Mouse (Mus musculus) CD4-positive helper T cell, adult 2 months (primary cell): ENCODE data around the gene Apoh.
A peak's percentile ranks its signal among the peaks of the same experiment; 100 is the strongest.

Experiments
- DNase-seq: peaks from one replicate; pipeline ENCODE4 v3.0.0-alpha.2; 2012; ENCODE audit warnings: low read depth, missing footprints, low spot score

Gene Apoh

DNA sequence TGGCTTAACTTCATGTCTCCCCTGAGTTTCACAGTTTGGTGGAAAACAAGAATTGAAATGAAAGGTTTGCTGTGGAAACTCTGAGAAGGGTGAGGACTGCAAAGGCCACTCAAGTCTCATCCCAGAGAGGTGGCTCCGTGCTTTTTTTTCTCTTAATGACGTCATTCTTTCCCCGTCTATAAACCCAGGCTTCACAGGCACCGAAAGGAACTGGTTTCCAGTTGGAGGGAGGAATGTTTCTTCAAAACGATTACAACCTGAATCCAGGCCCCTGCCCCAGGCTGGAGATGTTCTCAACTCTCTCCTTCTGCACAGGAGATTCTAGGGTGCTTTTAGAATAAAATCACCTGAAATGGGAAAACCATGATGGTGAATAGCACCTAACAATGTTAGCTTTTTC lies 10.1 kb upstream of the Apoh start:
- DNase-seq, result no peak

DNA sequence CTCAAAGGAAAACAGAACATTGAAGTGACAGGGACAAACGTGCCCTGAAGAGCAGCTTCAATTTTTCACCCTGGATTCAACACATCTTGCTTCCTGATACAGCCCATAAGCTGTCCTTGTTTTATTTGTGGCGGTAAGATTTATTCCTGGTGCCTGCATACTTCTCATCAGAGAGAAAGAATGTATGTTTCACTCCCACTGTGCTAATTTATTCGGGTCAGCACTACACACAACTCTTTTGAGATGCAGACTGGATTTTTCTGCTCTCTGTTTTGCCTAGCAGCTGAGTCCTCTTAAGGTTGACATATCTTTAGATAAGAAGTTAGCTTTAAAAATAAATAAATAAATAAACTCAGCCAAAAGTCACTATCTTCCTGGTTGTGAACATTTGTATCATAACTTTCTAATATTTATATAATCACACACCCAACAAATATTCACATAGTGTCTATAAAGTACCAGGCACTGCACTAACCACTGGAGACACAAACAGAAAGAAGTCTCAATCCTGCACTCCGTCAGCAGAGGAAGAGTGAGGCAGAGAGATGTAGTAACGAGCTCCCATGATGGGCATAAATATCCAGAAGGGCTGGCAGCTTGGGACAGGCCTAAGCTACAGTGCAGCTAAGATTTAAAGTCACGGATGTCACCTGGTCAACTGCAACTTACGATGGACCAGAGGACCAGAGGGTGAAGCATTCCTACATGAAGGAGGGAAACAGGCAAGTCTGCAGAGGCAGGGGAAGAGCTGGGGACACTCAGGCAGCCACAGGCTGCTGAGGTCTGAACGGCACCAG lies 9.4 kb upstream of the Apoh start:
- DNase-seq, result no peak

DNA sequence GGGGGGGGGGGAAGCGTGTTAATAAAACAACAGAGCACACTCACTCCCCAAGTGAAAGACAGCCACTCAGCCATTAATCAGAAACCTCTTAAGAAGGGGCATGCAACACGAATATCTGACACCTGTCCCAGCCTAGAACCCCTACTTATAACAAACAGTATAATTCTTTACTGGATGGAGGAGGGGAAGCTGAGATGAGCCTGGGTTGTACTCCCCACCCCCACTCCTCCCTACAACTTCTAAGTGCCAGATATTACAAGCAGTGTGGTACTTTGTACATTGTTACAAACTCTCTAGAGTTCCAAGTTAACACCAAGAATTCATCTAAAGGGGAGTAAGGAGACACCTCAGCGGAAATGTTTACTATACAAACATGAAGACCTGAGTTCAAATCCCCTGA lies 8.5 kb upstream of the Apoh start:
- DNase-seq, result no peak

DNA sequence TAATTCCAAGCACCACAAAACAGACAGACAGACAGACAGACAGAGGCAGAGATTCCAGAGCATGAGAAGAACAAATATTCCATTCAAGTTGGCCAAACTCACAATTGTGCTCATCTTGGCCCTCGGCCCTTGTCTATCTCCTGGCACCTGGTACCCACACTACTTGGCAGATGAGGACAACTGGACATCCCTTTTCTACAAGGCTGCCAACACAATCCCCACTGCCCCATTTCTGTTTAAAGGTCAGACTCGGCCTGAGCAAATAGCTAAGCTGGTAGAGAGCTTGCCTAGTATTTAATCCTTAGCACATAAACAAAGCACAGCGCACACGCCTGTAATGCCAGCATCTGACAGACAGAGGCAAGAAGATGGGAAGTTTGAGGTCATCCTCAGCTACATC lies 7.6 kb upstream of the Apoh start:
- no peak for DNase-seq

DNA sequence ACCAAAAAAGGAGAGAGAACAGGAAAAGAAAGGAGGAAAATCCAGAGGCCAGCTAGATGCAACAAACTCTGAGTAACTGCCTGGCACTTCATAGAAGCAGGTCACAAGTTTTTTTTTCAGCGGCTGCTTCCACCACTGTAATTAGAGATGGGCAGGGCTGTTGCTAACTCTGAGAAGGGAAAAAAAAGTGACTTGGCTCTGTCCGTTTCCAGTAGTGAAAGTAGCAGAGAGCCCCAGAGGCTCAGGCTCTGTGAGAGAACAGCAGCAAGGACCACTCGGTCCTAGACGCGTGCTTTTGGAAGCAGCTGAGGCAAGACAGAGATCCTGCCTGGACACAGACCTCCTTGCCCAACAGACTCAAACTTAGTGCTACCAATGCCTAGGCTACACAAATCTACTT lies 6.7 kb upstream of the Apoh start:
- no peak for DNase-seq

DNA sequence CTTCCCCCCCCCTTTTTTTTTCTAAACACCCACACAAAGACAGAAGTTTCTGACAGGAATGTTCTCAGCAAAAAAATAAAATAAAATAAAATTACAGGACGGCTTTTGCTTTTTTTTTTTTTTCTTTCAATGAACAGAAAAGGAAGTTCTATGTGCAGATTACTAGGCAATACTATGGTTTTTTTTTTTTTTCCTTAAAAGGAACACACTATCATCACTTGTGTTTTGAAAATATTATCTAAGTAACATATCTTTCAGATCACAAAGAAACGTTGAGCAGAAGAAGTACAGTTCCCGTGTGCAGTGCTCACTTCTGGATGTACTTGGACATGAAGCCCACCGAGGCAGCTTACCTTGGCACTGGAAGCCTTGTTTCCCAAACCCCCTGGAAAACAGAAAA lies 2.9 kb upstream of the Apoh start:
- DNase-seq, result no peak

DNA sequence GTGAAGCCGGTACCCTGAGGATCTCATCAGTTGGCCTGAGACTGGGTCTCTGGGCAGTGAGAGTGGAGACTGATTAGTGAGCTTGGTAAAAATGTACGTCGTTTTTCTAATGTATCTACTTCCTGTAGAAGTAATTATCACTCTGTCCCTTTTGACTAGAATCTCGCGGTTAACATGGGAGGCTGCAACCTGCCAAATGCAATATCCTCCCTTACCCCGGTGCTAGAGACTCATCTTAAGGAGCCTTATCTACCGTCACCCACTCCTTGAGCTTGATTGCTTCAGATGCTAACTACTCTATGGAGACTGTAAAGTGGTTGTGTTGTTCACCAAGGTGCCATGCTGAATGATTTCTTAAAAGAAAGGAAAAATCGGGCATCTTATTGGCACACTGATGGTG lies 1.4 kb upstream of the Apoh start:
- peak; percentile 52 for DNase-seq

DNA sequence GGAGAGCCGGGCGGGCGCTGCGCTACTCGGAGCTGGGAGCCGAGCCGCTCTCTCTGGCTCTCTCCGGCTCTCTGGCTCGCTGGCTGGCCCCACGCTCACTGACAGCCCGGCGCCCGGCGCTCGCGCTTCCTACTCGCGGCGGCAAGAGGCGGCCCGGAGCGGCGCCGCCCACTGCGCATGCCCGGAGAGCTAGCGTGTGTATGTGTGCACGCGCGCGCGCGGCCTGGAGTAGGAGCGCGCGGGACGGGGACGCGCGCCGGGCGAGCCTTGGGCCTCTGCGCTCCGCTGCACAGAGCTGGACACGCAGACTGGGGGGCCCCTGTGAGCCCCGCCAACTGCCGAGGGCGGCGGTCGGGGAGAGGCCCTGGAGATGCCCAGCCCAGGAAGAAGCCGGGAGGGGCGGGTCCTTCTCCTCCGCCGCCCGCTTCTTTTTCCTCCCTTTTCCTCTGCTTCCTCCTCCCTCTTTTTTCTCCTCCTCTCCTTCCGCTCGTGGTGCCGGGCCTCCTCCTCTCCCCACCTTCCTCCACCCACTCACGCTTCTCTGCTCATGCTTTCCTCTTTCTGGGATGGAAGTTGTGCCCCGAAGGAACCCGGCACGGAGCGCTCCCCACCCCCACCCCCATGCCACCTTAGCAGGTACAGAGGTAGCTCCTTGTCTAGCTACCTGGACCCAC lies 772 bp downstream of the Apoh start, which contains the start of gene Prkca:
TSS of gene Prkca (minus strand) at position 140 of the 674 bp plus-strand sequence.
- DNase-seq, result peak; percentile 95

DNA sequence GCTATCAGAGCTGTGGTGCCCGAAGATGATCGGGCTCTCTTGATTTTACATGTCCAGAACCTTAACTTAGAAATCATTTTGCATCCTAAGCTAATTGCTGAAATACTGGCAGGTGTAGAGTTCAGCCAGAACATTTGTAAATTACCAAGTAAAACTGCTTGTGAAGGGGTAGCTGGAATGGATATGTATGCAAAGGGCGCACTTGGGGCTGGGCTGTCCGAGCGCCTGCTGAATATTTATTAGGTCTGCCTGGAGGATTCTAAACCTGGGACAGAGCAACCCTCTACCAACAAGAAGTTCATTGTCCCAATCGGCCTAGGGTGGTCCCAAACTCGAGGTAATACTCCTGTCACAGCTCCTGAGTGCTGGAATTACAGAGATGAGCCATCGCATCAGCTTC lies 1.6 kb downstream of the Apoh start:
- DNase-seq, result no peak

DNA sequence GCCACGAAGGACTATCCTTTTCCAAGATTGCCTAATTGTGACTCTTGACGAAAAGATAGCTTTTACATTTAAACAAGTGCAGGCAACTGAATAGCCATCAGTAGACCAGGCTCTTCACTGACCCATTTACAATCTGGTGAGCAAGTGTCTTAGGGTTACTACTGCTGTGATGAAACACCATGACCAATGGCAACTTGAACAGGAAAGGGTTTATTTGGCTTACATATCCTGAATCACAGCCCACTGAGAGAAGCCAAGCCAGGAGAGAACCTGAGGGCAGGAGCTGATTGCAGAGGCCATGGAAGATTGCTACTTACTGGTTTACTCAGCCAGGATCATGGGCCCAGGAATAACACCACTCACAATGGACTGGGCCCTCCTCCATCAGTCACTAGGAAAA lies 2.2 kb downstream of the Apoh start:
- no peak for DNase-seq

DNA sequence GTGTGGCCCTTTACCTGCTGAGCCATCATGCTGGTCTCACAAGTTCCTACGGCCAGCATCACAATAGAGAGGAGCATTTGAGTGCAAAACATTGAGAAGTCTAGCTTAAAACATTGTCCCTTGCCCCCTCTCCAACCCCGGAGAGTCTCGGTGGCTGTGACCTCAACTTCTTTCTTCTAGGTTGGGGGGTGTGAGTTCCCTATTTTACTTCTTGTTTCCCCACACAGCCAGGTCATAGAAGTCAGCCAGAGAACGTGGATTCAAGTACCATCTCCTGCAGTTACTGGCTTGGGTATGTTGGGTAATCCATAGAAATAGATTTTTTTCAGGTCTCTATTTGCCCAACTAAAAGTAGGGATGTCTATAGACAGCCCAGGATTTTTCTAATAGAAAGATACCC lies 7.6 kb downstream of the Apoh start:
- no peak for DNase-seq

DNA sequence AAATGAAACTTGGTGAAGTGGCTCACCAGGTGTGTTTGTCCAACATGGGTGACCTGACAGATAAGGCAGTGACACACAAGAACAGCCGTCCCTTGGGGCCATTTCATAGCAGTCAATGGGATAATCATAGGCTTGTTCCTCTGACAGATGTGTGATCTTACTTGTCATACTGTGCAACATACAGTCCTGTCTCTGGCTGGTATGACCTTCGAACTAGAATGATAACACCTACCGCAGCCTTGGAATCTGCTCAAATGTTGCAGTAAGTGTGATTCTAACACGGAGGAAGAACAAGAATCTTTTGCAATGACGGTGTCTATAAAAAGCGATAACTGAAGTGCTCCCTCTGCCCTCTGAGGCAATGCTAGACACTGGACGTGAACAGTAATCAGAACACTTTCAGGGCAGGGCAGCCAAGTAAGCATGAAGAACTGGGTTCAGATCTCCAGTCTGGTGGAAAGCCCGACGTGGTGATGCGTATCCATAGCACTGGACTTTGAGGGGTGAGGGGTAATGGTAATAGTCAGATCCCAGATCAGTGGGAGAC lies 9.8 kb downstream of the Apoh start:
- DNase-seq, result no peak

DNA sequence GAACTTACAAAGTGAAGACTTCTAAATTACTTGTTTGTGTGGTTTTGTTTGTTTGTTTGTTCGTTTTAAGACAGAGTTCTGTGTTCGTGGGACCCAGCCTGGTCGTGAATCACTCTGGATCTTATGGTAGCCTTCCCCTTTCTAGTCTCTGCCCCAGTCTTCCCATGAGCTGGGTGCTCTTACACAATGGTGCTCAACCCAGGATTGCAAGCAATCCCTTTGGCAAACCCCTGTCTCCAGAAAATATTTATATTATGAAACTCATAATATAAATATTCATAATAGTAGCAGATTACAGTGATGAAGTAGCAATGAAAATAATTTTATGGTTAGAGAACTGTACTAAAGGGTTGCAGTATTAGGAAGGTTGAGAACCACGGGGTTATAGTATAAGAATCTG lies 12.9 kb downstream of the Apoh start:
- DNase-seq, result no peak

DNA sequence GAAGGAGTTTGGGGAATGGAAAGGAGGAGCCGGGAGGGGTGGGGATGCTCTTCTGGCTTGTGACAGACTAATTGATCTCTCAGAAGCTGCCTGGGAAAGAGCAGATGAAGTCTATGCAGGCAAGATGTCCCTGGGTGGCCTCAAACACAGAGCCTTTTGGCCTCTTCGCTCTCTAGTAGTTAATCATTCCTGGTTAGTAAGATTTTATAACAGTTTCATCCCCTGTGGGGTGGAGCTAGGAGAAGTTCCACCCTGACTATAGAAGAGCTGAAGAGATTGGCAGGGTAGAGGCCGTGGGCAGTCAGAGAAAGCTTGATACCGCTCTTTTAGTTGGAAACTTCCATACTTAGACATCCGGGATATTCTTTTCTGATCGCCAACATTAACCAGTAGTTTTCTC lies 15.8 kb downstream of the Apoh start:
- no peak for DNase-seq

DNA sequence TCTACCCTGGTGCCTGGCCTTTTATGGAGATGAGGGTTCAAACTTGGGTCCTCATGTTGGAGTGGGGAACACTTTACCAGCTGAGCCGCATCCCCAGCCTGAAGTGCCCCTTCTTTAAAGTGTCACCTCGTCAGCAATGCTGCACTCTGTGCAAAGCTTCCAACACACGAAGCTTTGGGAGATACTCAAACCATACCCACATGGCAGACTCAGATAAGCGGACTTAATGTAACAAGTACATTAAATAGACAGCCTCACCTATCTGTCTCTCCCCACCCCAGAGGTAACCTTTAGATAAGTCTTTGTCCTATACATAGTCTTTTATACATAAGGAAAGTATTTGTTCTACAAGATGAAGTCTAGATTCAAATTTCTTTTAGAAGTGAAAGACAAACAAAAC lies 17.8 kb downstream of the Apoh start:
- no peak for DNase-seq

DNA sequence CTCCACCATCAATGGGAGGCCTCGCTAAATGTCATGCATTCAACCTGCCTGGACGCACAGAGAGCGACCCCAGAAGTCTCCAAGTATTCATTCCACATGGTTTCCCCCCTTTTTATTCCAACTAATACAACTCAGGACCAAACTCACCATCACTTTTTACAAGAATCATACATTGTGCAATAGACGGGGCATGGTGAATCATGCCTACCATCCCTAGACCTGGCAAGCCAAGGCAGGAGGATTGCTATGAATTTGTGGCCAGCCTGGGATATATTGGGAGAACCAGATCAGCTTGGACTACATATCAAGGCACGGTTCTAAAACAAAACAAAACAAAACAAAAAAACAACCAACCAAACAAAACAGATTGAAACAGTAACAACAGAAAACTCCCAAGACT lies 19.8 kb downstream of the Apoh start:
- DNase-seq, result no peak

DNA sequence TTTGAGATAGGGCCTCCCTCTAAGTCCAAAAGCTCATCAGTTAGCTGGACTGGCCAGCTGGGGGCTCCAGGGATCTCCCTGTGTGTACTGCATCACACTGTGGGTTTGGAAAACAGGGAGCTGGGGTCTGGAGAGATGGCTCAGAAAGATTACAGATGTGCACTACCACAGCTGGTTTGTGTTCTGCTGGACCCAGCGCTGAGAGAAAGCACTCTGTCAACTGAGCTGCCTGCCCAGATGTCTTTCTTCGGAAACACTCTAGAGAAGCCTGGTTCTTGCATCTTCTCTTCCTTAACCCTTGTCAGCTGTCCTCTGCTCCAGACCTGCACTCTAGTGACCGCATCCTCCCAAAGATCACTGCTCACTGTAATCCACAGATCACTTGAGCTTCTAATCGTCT lies 20.8 kb downstream of the Apoh start:
- DNase-seq, result no peak

DNA sequence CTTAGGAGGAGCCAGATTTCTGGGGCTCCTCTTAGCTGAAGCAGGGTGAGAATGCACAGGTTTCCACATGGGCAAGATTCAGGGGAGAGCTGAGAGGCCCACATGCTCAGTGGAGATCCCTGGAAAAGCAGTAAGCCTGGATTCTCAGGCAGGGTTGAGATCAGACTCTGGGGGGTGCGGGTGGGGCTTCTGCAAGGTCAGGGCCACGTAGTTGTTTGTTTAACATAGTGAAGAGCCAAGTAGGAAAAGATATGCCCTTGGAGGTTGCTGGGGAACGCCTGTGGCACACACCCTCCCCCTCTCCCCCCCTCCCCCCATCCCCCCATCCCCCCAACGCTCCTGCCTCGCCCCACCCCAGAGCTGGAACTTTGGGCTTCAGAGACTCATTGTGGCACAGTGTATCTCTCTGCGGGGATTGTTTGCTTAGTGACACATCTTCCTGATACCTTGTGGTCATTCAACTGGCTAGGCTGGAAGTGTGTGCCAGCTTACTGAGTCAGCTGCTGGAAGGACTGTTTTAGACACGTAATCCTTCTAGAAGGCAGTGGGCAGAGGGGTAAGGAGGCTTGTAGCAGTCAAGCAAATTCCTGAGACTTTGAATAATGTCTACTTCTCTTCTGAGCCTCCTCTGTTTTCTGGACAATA lies 21.9 kb downstream of the Apoh start:
- no peak for DNase-seq

DNA sequence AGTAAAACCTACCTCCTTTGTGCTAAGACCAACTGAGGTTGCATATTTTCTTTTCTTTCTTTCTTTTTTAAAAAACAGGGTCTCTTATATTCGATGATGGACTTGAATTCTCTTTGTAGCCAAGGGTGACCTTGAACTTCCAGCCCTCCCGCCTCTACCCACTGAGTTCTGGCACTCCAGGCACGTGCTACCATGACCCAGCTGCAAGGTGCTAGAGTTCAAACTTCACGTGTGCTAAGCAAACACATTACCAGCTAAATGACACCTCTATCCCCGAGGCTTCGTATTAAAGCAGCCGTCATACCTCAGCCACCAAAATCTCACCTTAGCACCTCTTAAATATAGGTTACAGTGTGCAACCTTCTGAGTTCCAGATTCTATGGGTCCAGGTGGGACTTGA lies 22.4 kb downstream of the Apoh start:
- no peak for DNase-seq

DNA sequence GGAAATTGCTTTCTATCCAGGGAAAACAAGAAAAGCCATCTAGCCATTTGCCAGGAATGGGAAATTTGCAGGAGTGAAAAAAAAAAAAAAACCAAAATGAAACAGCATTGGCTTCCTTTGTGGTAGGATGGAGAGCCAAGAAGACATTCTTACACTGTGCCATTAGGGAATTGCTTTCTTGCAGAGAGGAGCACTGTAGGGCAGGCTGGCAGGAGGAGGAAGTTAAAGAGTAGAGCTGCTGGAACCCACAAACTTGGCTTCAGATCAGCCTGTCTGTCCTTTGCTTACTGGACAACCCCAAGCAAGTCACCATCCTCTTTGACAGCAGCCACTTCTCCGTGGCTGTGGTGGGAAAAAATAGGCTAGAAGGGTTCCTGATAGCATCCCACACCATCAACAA lies 23.9 kb downstream of the Apoh start:
- DNase-seq, result no peak

DNA sequence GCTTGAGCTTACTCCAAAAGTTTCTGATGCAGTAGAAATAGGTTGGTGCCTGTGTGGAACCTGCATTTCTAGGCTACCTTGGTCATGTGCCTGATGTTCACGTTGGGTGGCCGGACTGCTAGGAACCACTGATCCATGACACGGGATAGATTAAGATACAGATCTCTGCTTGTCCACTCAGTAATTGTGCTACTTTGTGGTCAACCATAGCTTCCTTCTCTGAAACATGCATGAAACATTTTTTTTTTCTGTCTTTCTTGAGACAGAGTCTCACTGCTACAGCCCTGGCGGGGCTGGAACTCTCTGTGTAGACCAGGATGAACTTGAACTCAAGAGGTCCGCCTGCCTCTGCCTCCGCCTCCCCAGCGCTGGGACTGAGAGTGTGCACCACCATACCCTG lies 33.7 kb downstream of the Apoh start:
- no peak for DNase-seq

DNA sequence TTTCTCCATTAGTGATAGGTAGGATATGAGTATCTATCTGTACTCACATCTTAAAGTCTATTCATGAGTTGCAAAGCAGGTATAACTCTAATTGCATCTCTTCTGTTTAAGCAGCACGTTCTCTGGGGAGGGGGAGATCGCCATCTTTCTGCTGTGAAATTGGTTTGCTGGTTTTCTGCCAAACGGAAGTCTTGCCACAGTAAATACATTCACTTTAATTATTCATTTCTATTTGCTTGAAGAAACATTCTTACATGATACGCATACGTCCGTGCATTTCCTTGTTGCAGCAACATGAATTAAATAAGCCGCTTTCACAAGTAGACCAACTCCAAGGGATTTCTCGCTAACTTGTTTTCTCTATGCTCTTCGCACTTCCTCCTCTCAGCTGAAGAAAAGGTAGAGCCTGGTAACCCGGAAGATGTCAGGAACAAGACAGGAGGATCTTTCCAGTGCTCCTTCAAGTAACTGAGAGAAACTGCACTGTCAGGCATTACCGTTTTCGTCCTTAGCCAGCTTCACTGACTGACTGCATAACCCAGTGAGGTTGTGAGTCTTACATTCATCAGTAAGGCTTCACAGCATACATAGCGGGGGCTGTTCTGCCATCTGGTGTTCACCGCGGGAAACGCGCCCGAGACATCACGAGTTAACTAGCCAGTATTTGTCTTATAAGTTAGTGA lies 34.7 kb downstream of the Apoh start:
- DNase-seq, result peak; percentile 80
